Mouse (Mus musculus) kidney, embryonic 14.5 days (tissue): ENCODE data around the gene Cby3. TPM values are rescaled to one million over a fixed set of nuclear protein-coding genes. Genes with fewer than 3 reads are reported as not detected.
"Not testable (repeated sequence)": the region's sequence is repeated elsewhere in the genome, so short reads cannot be mapped to it uniquely, and the experiment has no call there.

ENCODE experiments used
- ATAC-seq: fragments of 200-750 bp; cut with Nextera tagmentation; 2 replicates; pipeline ENCODE4 v1.8.0; 2017; ENCODE audit warnings: moderate number of reproducible peaks, mild to moderate bottlenecking, moderate TSS enrichment, moderate library complexity; ENCODE audit not compliant: low FRiP score, low TSS enrichment
- H3K27ac ChIP-seq: fragments of 300-500 bp; sonication (generic); 2 replicates; pipeline ENCODE4 v1.5.1; 2014; ENCODE audit warnings: low read depth, mild to moderate bottlenecking, low read length, moderate library complexity, mixed read lengths
- H3K27me3 ChIP-seq: fragments of 300-500 bp; sonication (generic); 2 replicates; pipeline ENCODE4 v1.6.1; 2014; ENCODE audit warnings: mild to moderate bottlenecking, low read length; ENCODE audit not compliant: control insufficient read depth, insufficient read depth
- H3K36me3 ChIP-seq: fragments of 300-500 bp; sonication (generic); 2 replicates; pipeline ENCODE4 v1.6.1; 2014; ENCODE audit warnings: low read length, mixed read lengths; ENCODE audit not compliant: control insufficient read depth, insufficient read depth
- H3K4me1 ChIP-seq: fragments of 300-500 bp; sonication (generic); 2 replicates; pipeline ENCODE4 v1.6.1; 2014; ENCODE audit warnings: low read length, mixed read lengths; ENCODE audit not compliant: control insufficient read depth, insufficient read depth
- H3K4me2 ChIP-seq: fragments of 300-500 bp; sonication (generic); replicated peaks from 2 replicates; pipeline ENCODE4 v1.6.1; 2014; ENCODE audit warnings: low read depth, mild to moderate bottlenecking, low read length
- H3K4me3 ChIP-seq: fragments of 300-500 bp; sonication (generic); 2 replicates; pipeline ENCODE4 v1.5.1; 2014; ENCODE audit warnings: mild to moderate bottlenecking, low read length
- H3K9ac ChIP-seq: fragments of 300-500 bp; sonication (generic); 2 replicates; pipeline ENCODE4 v1.6.1; 2014; ENCODE audit warnings: low read depth, mild to moderate bottlenecking, low read length, moderate library complexity
- H3K9me3 ChIP-seq: fragments of 300-500 bp; sonication (generic); 2 replicates; pipeline ENCODE4 v1.6.1; 2016; ENCODE audit warnings: low read length; ENCODE audit not compliant: control insufficient read depth
- WGBS: fragments of 180-500 bp; shearing (Covaris S2); extraction: QIAGEN DNeasy Blood & Tissue Kit; methylation state at CpG from one replicate; pipeline ENCODE4 v1.1.7; 2014; 5-methylcytosine and 5-hydroxymethylcytosine counted together
- polyA plus RNA-seq: library from polyadenylated mRNA; unstranded; fragments of >200 nt; fragmentation: Nextera tagmentation; extraction: Ambion mirVana; gene quantifications from 2 replicates; pipeline ENCODE4 v1.2.1, GENCODE M21; 2014

Gene Cby3
- polyA plus RNA-seq, 1 experiment from 2014 or later = 1.1 TPM

DNA sequence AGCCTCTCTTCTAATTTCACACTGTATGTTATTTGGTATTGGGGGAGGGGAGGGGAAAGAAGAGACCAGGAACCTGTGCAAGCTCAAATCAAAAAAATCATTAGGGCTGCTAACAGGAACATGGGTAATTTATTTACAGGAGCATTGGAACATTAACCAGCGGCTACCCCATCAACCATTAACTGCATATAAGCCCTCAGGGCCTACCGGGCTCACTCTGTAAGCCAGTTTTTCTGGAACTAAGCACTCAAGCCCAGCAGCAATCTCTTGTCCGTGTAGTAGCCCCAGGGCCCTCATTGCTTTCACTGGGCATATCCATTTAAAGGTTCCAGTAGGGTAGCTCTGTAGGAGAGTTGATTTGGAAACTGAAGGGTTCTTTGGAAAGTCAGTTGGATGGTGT, 589 bp downstream of the Cby3 start:
- H3K4me2 ChIP-seq = no peak overlapping the region
- H3K4me3 ChIP-seq = no peak overlapping the region
- 65% methylated on average over 3 of the region's 3 CpGs for WGBS
- no peaks in the 10 kb centered on the region for H3K9me3 ChIP-seq
- no peaks in the 10 kb centered on the region for H3K27me3 ChIP-seq
- no peaks in the 10 kb centered on the region for H3K4me1 ChIP-seq
- peak; percentile 37; the same call in 1 of the 2 replicates for ATAC-seq
- no peaks in the 10 kb centered on the region for H3K36me3 ChIP-seq
- H3K27ac ChIP-seq = peak overlapping the region; percentile 57; the same call in 1 of the 2 replicates
- H3K9ac ChIP-seq = no peak overlapping the region

DNA sequence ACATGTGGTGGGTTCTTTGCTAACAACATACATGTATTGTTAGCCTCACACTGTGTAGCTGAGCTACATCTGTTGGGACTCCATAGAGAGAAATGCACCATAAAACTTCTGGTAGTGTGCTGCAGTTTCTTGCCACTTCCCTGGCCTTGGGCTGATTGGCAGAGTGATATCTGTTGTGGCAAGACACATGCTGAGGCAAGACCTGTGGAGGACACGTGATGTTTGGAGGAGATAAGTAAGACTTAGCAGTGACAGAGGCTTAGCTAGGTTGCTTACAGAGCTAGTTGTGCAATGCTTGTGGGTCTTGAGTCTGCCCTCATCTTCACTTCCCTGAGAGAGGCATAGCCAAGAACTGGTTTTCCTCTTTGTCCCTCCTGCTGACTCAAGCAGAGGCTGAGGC, 1.1 kb downstream of the Cby3 start:
- H3K4me3 ChIP-seq = no peak overlapping the region
- no peaks in the 10 kb centered on the region for H3K4me1 ChIP-seq
- H3K27me3 ChIP-seq = no peaks in the 10 kb centered on the region
- no peak overlapping the region for H3K9ac ChIP-seq
- H3K9me3 ChIP-seq = no peaks in the 10 kb centered on the region
- H3K4me2 ChIP-seq = no peak overlapping the region
- H3K36me3 ChIP-seq = no peaks in the 10 kb centered on the region
- peak overlapping the region; percentile 57 for H3K27ac ChIP-seq
- no peak for ATAC-seq
- 74% methylated on average over 1 of the region's 1 CpGs for WGBS

DNA sequence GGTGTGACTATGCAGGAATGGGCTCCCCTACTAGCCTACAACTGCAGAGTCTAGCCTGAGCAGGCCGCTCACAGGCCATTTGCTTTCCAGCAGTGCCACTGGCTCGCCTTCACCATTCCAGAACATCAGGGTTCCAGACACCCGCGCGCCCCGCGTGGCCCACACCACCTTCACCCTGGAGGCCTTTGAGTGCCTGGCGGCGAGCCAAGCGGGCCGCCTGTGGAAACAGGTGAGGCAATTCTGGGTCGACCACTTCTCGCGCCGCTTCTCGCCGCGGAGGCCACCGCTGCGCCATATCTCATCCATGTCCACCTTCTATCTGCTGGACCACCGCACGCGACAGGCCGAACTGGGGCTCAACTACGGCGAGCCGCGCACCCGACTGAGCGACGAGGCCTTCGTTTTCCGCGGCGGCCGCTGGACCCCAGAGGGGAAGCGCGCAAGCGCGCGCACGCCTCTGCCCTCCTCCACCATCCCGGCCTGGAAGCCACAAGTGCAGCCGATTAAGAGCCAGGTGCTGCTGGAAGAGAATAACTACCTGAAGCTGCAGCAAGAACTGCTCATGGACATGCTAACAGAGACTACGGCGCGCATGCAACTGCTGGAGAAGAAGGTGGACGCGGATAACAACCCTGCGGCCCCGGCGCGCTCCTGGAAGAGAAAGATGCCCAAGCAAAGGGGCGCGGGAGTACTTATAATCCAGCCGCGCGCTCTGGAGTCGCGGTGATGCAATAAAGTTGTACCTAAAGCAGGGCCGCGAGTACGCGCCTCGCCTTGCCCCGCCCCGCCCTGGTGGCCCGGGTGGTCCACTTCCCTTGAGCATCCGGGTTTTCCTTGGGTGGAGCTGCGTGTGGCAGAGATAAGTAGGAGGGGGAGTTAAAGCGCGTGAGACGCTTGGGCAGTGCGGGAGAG, 4.9 kb downstream of the Cby3 start:
- Histone ChIP-seq H3K4me1 (no peaks in the 10 kb centered on the region), H3K36me3 (no peaks in the 10 kb centered on the region), H3K9me3 (no peaks in the 10 kb centered on the region), H3K27me3 (no peaks in the 10 kb centered on the region), H3K27ac (peak overlapping the region; percentile 39; the same call in 1 of the 2 replicates), H3K9ac (peak overlapping the region; percentile 67), H3K4me2 (peak overlapping the region; percentile 83), H3K4me3 (peak overlapping the region; percentile 56)
- WGBS = 2% methylated on average over 74 of the region's 74 CpGs
- peak; percentile 68 for ATAC-seq

DNA sequence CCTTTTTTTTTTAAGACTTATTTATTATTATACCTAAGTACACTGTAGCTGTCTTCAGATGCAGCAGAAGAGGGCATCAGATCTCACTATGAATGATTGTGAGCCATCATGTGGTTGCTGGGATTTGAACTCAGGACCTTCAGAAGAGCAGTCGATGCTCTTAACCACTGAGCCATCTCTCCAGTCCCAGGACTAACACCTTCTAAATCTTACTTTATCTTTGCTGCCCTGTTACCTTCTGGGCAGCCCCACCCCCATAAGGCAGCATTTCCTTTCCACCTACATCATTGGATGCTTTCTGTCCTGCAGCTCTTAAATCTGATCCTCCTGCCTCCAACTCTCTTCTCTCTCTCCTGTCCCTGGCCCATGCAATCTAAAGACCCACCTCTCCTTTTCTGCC, 7.0 kb downstream of the Cby3 start:
- H3K4me1 ChIP-seq, H3K36me3 ChIP-seq, ATAC-seq, H3K4me2 ChIP-seq, H3K27ac ChIP-seq, H3K4me3 ChIP-seq, H3K9ac ChIP-seq, H3K9me3 ChIP-seq, H3K27me3 ChIP-seq: not testable (repeated sequence)
- WGBS = 86% methylated on average over 1 of the region's 1 CpGs

DNA sequence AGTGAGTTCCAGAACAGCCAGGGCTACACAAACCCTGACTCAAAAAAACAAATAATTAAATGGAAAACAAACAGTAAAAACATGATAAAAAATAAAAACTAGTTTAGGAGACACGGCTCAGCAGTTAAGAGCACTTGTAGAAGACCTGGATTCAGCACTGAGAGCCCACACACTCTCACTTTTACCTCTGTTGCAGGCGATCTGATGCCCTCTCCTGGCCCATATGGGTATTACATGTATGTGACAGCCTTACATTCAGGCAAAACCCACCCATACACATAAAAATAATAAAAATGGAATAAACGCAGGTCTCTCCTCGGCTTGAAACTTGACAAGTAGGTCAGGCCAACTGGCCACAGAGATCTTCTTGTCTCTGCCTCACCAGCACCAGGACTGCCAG, 10.3 kb downstream of the Cby3 start:
- H3K9me3 ChIP-seq = no peaks in the 10 kb centered on the region
- no peaks in the 10 kb centered on the region for H3K27me3 ChIP-seq
- no peaks in the 10 kb centered on the region for H3K4me1 ChIP-seq
- no peak overlapping the region for H3K4me2 ChIP-seq
- peak; percentile 61; the same call in 1 of the 2 replicates for ATAC-seq
- WGBS = 7% methylated on average over 4 of the region's 4 CpGs
- no peaks in the 10 kb centered on the region for H3K36me3 ChIP-seq
- no peak overlapping the region for H3K27ac ChIP-seq
- H3K4me3 ChIP-seq = no peak overlapping the region
- no peak overlapping the region for H3K9ac ChIP-seq

DNA sequence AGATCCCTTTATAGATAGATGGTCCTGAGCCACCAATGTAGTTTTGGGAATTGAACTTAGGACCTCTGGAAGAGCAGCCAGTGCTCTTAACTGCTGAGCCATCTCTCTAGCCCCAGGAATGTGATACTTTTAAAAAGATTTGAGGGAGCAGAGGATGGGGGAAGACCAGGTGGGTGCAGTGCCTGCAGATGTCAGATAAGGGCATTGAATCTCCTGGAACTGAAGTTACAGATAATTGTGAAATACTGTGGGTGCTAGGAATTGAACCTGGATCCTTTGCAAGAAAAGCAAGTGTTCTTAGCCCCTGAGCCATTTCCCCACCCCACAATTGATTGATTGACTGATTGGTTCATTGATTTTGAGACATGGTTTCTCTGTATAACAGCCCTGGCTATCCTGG, 11.1 kb downstream of the Cby3 start:
- no peak for ATAC-seq
- Histone ChIP-seq H3K9ac (no peak overlapping the region), H3K4me2 (no peak overlapping the region), H3K4me1 (no peaks in the 10 kb centered on the region), H3K27ac (no peak overlapping the region), H3K27me3 (no peaks in the 10 kb centered on the region), H3K36me3 (no peaks in the 10 kb centered on the region), H3K4me3 (no peak overlapping the region), H3K9me3 (no peaks in the 10 kb centered on the region)

DNA sequence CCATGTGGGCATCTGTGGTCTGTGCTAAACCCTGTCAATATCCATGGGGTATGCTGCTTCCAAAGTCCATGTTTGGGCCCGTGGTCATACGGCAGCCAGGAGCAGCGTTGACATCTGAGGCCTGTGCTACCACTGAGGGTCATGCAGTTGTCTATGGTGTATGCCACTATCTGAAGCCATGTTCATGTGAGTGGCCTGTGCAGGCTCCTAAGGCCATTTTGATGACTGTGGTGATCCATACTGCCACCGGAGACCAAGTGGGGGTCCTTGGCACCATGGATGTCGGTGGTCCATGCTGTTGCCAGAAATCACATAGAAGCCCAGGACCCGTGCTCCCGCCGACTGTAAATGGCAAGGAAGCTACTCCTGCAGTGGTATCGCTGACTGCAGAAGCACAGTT, 13.3 kb downstream of the Cby3 start:
- Histone ChIP-seq H3K27me3 (no peaks in the 10 kb centered on the region), H3K4me1 (no peaks in the 10 kb centered on the region), H3K9me3 (no peaks in the 10 kb centered on the region), H3K4me2 (no peak overlapping the region), H3K36me3 (no peaks in the 10 kb centered on the region), H3K9ac (no peak overlapping the region), H3K4me3 (no peak overlapping the region), H3K27ac (no peak overlapping the region)
- no peak for ATAC-seq
- WGBS = 92% methylated on average over 9 of the region's 9 CpGs

DNA sequence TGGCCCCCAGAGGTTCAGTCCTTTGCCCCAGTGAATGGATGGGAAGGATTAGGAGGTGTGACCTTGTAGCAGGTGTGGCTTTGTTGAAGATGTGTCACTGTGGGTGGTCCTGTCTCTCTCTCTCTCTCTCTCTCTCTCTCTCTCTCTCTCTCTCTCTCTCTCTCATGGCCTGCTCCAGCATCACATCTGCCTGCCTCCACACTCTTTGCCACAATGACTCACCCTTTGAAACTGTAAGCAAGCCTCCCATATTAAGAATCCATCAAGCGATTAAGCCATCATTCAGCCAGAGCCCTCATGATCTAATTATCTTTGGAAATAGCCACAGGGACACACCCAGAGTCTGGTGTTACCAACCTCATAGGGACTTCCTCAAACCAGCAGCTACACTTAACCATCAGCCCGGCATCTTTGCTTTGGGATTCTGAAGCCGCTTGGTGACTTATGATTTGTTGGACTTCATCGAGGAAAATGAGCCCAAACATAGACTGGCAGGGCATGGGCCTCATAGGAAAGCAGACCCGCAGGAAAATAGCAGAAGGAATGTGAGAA, 15.2 kb downstream of the Cby3 start:
- no peak overlapping the region for H3K27ac ChIP-seq
- no peak overlapping the region for H3K4me3 ChIP-seq
- WGBS = 88% methylated on average over 5 of the region's 5 CpGs
- ATAC-seq = no peak
- no peak overlapping the region for H3K4me2 ChIP-seq
- no peaks in the 10 kb centered on the region for H3K9me3 ChIP-seq
- no peak overlapping the region for H3K9ac ChIP-seq
- no peaks in the 10 kb centered on the region for H3K4me1 ChIP-seq
- no peaks in the 10 kb centered on the region for H3K36me3 ChIP-seq
- H3K27me3 ChIP-seq = no peaks in the 10 kb centered on the region

DNA sequence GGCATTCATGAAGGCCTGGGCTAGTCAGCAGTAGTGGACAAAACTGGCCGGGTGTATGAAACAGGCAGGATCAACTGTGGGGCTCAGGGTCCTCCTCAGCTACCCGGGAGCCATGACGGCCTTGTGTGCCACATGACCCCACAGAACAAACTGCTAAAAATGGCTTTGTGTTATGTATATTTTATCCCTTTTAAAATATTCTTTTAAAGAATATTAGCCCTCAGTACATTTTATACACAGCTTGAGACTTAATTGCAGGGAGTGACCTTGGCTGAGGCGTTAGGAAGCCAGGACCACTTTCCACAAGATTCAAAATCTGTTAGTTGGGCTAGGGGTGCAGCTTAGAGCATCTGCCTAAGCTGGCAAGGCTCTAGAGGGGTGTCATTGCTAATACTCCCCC, 16.7 kb downstream of the Cby3 start:
- H3K9me3 ChIP-seq = no peaks in the 10 kb centered on the region
- H3K4me2 ChIP-seq = peak overlapping the region; percentile 56
- H3K36me3 ChIP-seq = no peaks in the 10 kb centered on the region
- H3K4me3 ChIP-seq = peak overlapping the region; percentile 39
- no peaks in the 10 kb centered on the region for H3K27me3 ChIP-seq
- no peak for ATAC-seq
- peak overlapping the region; percentile 63; the same call in 1 of the 2 replicates for H3K9ac ChIP-seq
- 68% methylated on average over 4 of the region's 4 CpGs for WGBS
- H3K27ac ChIP-seq = no peak overlapping the region
- H3K4me1 ChIP-seq = 0 out of 2 replicates have a peak, but pooled peaks cover under 1% of the 10 kb centered on the region
